Mouse (Mus musculus): Measurements from ENCODE around the gene Aldh8a1. TPM values are rescaled to one million over a fixed set of nuclear protein-coding genes. Genes with fewer than 3 reads are reported as not detected.

Aldh8a1 gene
- total RNA-seq, 1 experiment from 2014 or later, result not detected

DNA sequence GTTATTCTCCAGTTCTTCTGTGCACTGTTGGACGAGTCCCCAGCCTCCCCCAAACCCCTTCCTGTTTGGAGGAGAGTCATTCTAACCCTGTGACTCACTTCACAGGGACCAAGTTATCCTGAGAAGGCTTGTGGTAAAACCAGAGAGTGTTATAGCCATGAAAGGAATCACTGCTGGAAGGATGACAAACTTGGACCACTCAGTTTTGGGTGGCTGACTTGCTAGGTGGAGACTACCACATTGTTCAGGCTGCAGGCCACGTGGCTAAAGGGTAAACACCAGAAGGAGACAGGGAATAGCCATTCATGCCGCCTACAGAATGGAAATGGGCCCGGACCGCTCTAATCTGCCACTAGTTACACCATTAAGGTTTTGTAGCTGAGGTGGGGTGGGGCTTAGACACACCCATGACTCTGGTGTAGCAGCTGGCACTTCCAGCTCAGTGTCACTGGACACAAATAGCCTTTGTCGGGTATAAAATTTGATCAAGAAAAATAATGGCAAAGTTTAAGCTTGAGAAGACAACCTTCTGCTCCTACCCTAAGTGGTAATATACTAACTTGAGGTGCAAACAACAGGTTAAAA is 34.6 kb downstream of the Aldh8a1 start:
- ATAC-seq (replicated peaks; ENCODE audit: low read depth, poor library complexity, severe bottlenecking), result no peak

DNA sequence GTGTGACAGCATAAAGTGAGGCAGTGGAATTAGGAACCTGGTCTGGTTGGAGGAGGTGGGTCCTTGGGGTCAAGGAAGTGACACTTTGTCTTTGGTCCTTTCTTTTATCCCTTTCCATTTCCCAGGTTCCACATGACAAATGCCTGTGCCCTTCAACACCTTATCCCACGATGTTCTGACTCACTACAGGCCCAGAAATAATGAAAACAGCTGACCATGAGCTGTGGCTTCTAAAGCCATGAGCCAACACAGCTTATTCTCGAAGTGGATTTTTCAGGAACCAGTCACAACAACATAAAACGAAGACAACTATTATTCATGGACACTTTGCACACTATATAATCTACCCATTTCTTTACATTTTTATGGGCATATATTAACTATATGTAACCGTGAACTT is 37.9 kb downstream of the Aldh8a1 start:
- no peak for ATAC-seq (replicated peaks; ENCODE audit: low read depth, poor library complexity, severe bottlenecking)

DNA sequence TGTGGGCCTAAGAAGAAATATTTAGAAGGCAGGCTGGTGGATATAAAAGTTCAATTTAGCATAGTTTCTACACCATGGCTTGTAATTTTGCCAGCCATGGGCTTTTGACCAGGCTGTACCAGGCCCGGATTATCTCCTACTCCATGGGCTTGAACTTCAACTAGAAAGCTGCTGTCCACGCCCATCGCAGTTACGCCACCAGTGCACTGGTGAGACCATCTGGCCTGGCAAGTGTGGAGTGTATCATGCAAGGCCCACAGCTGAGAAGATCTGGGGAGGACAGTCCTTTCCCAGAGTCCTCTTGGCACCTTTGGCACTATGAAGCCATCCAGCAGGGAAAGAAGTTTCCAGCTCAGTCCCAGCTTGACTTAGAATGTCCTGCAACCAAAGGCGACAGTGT is 39.1 kb downstream of the Aldh8a1 start:
- no peak for ATAC-seq (replicated peaks; ENCODE audit: low read depth, poor library complexity, severe bottlenecking)

DNA sequence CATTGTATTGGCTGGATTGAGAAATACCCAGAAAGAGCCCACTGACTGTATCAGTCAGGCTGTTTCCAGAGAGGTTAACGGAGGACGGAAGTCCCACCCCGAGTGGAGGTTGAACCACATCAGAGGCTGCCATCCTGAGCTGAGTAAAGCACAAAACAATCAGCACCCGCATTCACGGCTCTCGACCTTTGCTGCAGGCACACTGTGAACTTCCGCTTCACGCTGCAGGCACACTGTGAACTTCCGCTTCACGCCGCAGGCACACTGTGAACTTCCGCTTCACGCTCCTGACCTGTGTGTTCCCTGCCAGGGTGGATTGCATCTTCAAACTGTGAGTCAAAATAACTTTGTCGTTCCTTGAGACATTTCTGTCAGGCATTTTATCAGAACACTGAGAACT is 42.1 kb downstream of the Aldh8a1 start:
- no peak for ATAC-seq (replicated peaks; ENCODE audit: low read depth, poor library complexity, severe bottlenecking)

DNA sequence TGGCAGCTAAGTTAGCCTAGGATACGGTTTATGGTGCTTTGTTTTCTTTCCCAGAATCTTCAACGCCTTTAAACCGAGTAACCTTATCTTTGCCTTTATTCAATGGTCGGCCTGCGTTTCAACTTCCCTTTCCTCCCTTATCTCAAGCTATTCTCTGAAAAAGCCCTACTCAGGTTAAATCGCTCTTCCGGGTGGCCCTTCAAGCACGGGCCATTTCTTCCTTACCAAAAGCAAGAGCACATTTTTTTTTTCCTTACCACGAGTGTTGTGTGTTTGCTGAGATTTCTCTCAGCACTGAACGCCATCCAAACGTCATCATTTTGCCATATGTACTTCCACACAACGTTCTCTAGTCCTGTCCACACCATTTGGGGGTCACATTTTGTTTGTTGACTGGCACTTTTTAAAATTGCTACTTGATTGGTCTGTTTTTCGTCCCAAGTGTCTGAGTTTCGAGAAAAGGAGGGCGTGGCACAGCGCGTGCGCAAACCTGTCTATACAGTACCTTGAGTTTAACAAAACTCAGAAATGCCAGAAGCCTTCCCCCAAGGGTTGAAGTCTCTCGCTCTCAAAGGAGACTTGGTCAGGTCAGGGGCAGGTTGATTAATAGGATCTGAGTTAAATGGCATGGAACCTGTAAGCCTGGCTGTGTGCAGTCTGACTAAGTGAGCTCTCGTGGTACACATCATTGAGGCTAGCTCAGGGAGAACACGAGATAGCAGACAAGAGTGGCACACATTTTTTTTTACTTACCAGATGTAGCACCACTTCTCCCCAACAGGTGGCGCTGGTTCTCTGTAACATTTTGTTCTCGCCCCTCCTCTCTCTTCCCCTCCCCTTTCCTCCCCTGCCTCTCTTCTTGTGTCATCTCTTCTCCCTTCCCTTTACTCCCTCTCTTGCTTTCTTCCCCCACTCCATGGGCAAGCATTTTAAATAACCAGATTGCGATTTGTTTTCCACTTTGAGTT is 43.6 kb downstream of the Aldh8a1 start:
- peak; percentile 78 for ATAC-seq (replicated peaks; ENCODE audit: low read depth, poor library complexity, severe bottlenecking)

DNA sequence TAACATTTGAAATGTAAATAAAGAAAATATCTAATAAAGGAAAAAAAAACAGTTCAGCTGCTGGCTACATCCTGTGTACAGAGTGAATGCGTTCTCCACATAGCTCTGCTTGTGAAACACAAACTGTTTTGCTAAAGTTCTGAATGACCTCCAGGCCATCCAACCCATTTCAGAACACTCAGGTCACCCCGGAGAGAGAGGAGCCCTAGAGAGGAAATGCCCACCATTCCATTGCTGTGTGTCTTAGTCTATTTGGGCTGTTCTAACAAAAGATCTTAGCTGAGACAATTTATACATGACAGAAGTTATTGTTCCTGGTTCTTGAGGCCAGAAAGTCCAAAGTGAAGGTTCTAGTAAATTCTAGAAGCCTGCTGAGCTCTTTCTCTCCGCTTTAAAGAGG is 49.4 kb downstream of the Aldh8a1 start:
- ATAC-seq (replicated peaks; ENCODE audit: low read depth, poor library complexity, severe bottlenecking), result no peak

DNA sequence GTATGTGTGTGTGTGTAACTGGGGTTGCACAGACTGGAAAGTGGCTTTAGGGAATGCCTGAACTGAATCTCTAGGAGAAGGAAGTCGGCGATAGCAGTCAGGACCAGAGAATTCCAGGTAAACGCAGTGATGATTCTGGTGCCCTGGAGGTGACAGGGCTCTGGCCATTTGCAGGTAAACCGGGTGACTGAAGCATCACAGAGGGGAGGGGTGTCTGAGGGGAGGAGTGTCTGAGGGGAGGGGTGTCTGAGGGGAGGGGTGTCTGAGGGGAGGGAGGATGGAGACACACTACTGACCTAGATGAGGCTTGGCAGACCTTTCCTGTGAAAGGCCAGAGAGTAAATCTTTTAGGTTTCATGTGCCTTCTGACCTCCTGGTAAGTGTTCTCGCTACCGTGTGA is 50.9 kb downstream of the Aldh8a1 start:
- no peak for ATAC-seq (replicated peaks; ENCODE audit: low read depth, poor library complexity, severe bottlenecking)

DNA sequence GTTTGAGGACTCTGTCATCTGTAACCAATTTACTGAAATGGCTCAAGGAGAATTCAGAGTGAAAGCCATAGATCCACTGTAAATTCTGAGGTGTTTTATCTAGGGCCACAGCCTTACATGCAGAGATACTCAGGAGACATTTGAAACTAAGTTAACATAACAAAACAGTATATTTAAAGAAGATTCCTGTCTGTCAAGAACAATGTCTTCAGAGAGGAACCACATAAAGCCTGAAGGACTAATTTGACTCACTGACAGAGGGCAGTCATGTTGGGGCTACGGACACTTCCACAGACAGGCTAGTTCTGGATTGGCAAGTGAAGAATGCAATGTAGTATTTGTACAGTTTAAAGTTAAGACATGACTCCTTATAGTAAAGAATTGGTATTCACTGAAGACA is 62.2 kb downstream of the Aldh8a1 start:
- ATAC-seq (replicated peaks; ENCODE audit: low read depth, poor library complexity, severe bottlenecking), result no peak

DNA sequence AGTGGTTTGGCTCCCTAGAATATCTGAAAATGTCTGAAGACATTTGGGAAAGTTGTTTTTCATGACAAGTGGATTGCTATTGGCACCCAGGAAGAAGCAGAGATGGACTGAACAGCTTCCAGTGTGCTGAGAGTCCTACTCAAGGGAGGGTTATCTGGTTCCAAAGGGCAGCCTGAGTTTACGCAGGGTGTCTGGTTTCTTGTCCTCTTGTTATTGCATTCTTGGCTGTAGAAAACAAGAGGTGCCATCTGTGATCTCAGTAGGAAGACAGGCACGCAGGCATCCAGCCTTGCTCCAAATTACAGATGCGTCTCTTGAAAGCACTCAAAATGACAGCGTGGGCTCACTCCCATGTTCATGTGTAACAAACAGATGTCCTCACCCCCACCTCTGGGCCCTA is 63.9 kb downstream of the Aldh8a1 start:
- no peak for ATAC-seq (replicated peaks; ENCODE audit: low read depth, poor library complexity, severe bottlenecking)

DNA sequence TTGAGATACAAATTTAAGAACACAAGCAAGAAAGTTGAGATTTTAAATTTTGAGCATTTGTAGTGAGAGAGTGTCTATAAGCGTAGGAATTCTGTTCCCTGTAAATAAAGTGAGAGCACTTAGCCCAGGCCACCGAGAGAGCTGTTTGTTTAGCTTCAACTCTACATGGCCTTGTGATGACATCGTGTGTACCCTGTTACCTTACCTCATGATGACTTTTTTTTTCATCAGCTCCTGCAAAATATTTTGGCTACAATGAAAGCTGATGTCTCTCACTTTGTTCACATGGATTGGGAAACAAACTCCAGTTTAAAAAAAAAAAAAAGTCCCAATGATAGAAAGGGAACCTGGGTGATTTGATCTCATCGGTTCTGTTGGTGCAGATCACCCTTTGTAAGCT is 64.6 kb downstream of the Aldh8a1 start:
- no peak for ATAC-seq (replicated peaks; ENCODE audit: low read depth, poor library complexity, severe bottlenecking)

DNA sequence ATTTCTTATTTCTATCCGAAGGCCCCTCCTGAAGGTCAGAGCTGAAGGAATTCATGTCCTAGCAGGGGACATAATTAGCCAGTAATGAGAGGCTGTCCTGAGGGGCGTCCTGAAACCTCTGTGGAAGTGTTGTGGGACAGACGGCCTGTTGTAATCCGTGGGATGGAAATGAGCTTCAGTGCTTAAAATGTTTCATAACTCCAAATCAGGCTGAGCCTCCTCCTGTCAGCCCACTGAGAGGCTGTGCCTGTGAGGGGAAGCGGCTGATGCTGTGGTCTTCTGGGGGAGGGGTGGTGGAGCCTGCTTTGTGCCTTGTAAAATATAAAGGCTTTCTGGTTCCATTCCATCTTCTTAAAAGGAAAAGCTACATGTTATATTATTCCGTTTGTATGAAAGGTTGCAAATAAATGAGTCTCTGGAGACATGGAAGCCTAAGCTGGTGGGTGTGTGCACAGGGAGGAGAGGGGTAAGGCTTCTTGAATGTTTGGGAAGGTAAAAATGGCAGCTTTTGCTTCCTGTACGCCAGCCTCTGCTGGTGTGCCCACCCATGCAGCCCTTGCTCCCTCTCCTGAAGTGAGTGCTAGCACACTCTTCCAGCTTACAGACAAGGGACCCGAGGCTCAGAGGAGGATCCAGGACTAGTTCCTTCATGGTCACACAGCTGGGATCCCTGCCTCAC is 66.7 kb downstream of the Aldh8a1 start:
- ATAC-seq (replicated peaks; ENCODE audit: low read depth, poor library complexity, severe bottlenecking), result no peak

DNA sequence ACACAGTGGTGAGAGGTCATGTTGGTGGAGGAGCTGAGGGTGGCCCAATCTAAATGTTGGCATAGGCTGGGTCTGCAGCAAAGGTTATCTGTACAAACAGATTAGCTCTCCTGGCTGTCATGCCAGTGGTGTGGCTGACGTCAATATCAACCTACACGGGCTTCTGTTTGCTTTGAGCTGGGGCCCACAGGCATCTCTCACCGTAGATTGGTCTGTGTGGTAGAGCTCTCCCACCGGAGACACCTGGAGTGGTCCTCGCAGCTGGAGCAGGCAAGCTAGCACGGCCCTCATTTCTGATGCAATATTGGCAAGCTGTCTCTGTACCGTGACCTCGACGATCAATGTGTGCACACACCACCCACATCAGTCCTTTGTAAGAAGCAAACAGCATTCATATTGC is 67.3 kb downstream of the Aldh8a1 start:
- no peak for ATAC-seq (replicated peaks; ENCODE audit: low read depth, poor library complexity, severe bottlenecking)

Other genes starting within 250 kb of the Aldh8a1 start
- 415 and 490 TPM in 2 replicates for gene Myb, start 216.3 kb upstream of the Aldh8a1 start, total RNA-seq (2017)
- 92.0 and 96.5 TPM in 2 replicates for gene Hbs1l, start 81.3 kb upstream of the Aldh8a1 start, total RNA-seq (2017)
- gene 1700020N01Rik, start 215.9 kb downstream of the Aldh8a1 start, total RNA-seq (2017), result not detected in 2 replicates

Data from common myeloid progenitor, adult 5-6 weeks (primary cell).